Mouse (Mus musculus) kidney, embryonic 16.5 days (tissue): Measurements from ENCODE around the gene Plin2. TPM values are rescaled to one million over a fixed set of nuclear protein-coding genes. Genes with fewer than 3 reads are reported as not detected.

ENCODE experiments used
- ATAC-seq: fragments of 200-750 bp; cut with Nextera tagmentation; 2 replicates; pipeline ENCODE4 v1.8.0; 2017; ENCODE audit warnings: moderate TSS enrichment; ENCODE audit not compliant: low FRiP score, low TSS enrichment
- H3K27ac ChIP-seq: fragments of 300-500 bp; sonication (generic); 2 replicates; pipeline ENCODE4 v1.5.1; 2014; ENCODE audit warnings: low read length
- H3K27me3 ChIP-seq: fragments of 300-500 bp; sonication (generic); 2 replicates; pipeline ENCODE4 v1.6.1; 2014; ENCODE audit warnings: low read length, control low read depth, mixed read lengths; ENCODE audit not compliant: insufficient read depth
- H3K36me3 ChIP-seq: fragments of 300-500 bp; sonication (generic); 2 replicates; pipeline ENCODE4 v1.6.1; 2014; ENCODE audit warnings: low read length, control low read depth, mixed read lengths; ENCODE audit not compliant: insufficient read depth
- H3K4me1 ChIP-seq: fragments of 300-500 bp; sonication (generic); 2 replicates; pipeline ENCODE4 v1.6.1; 2014; ENCODE audit warnings: low read length, control low read depth, mixed read lengths; ENCODE audit not compliant: insufficient read depth
- H3K4me2 ChIP-seq: fragments of 300-500 bp; sonication (generic); replicated peaks from 2 replicates; pipeline ENCODE4 v1.6.1; 2014; ENCODE audit warnings: low read depth, low read length
- H3K4me3 ChIP-seq: fragments of 300-500 bp; sonication (generic); 2 replicates; pipeline ENCODE4 v1.5.1; 2014; ENCODE audit warnings: mild to moderate bottlenecking, low read length
- H3K9ac ChIP-seq: fragments of 300-500 bp; sonication (generic); replicated peaks from 2 replicates; pipeline ENCODE4 v1.6.1; 2014; ENCODE audit warnings: low read length
- H3K9me3 ChIP-seq: fragments of 300-500 bp; sonication (generic); 2 replicates; pipeline ENCODE4 v1.6.1; 2016; ENCODE audit warnings: low read length, control low read depth
- WGBS: fragments of 180-500 bp; shearing (Covaris S2); extraction: QIAGEN DNeasy Blood & Tissue Kit; methylation state at CpG from one replicate; pipeline ENCODE4 v1.1.7; 2014; 5-methylcytosine and 5-hydroxymethylcytosine counted together
- polyA plus RNA-seq: library from polyadenylated mRNA; unstranded; fragments of >200 nt; fragmentation: Nextera tagmentation; extraction: Ambion mirVana; gene quantifications from 2 replicates; pipeline ENCODE4 v1.2.1, GENCODE M21; 2015

Gene Plin2
- polyA plus RNA-seq, result 68.9 and 77.0 TPM in 2 replicates

DNA sequence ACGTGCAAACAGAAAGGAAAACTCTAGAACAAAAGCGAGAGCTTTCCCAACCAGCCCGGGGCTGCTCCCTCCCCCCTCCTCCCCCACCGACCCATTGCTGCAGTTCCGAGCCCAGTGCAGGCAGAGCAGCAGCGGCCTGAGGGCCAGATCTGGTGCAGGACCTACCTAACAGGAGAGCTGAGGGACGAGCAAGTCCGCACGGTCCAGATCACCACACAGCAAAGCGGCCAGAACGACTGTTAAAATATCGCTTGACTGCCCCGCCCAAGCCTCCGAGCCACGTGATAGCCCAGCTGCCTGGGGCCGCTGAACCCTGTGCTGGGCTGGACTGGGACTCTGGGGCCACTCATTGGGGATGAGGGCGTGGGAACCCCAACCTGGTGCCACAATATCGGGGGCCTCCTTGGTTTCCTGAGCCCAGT is at the start of gene Plin2:
TSS of gene Plin2 (minus strand) at position 281 of the 422 bp plus-strand sequence.
- Histone ChIP-seq H3K4me1 (peaks cover 16% of the 10 kb centered on the region), H3K4me2 (peak within 1 kb of the TSS; percentile 72), H3K27me3 (no peaks in the 10 kb centered on the region), H3K27ac (peak within 1 kb of the TSS; percentile 85), H3K4me3 (peak within 1 kb of the TSS; percentile 82), H3K9me3 (no peaks in the 10 kb centered on the region), H3K36me3 (peaks cover 4% of the 10 kb centered on the region; the same call in 1 of the 2 replicates), H3K9ac (peak within 1 kb of the TSS; percentile 86)
- ATAC-seq, result peak; percentile 97
- under 1% methylated on average over 18 of the region's 18 CpGs for WGBS

DNA sequence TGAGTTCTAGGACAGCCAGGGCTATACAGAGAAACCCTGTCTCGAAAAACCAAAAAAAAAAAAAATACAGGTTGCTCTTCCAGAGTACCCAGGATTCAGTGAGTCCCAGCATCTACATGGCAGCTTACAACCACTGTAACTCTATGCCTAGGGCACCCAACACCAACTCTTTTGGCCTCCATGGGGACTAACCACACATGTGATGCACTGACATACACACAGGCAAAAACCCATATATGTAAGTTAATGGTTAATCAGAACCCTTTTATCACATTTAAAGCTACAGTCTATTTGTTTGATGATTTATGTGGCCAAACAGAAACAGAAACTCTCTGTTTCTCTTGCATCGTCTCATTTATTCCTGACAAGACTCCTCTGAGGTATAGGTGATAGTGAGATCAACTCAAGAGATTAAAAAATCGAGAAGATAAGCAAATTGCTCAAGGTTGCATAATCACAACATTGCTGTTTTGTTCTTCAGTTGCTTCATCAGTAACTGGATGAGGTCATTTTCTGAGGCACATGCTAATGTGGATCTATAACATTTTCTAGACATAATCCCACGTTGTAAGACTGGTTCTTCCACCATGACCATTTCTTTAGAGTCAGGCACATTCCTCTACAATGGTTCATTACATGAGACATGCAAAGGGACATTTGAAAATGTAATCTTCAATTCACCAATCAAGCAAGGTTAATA is 49.2 kb upstream of the Plin2 start:
- Histone ChIP-seq H3K9me3 (no peaks in the 10 kb centered on the region), H3K4me3 (no peak overlapping the region), H3K4me2 (no peak overlapping the region), H3K4me1 (no peaks in the 10 kb centered on the region), H3K27me3 (no peaks in the 10 kb centered on the region), H3K27ac (no peak overlapping the region), H3K9ac (no peak overlapping the region), H3K36me3 (no peaks in the 10 kb centered on the region)
- no peak for ATAC-seq
- WGBS, result 66% methylated on average over 4 of the region's 4 CpGs

DNA sequence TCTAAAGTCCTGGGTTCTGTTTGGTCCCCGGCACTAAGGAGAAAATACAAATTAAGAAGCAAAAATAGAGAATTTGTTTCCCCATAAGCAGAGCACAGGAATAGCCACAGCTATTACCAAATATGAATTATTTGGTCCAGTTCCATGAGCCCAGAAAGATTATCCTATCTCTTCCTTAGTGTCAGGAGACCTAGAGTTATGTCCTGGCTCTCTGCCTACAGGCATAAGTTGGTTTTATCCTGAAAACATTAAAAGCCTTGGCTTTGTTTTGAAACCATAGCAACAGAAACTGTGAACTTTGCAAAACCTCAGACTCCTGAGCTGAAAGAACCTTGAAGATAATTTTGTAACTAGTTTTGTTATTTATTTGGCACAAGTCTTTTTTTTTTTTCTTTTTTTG is 47.3 kb upstream of the Plin2 start:
- Histone ChIP-seq H3K9ac (no peak overlapping the region), H3K4me3 (no peak overlapping the region), H3K4me1 (no peaks in the 10 kb centered on the region), H3K27me3 (no peaks in the 10 kb centered on the region), H3K36me3 (no peaks in the 10 kb centered on the region), H3K27ac (no peak overlapping the region), H3K9me3 (no peaks in the 10 kb centered on the region), H3K4me2 (no peak overlapping the region)
- ATAC-seq, result no peak
- 78% methylated on average over 1 of the region's 1 CpGs for WGBS

DNA sequence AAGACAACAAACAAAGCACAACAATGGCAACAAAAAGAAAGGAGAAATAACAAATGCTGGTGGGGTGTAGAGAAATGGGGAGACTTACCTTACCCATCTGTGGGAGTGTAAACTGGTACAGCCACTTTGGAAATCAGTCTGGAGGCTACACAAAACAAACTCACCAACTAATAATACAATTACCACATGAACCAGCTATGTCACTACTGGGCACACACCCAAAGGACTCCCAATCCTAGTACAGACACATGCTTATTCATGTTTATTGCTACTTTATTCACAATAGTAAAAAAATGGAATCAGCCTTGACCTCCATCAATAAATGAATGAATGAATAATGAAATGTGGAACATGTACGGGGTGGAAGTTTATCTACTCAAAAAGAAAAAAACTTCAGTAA is 45.5 kb upstream of the Plin2 start:
- H3K9me3 ChIP-seq, result no peaks in the 10 kb centered on the region
- no peaks in the 10 kb centered on the region for H3K36me3 ChIP-seq
- ATAC-seq, result no peak
- 85% methylated on average over 1 of the region's 1 CpGs for WGBS
- no peak overlapping the region for H3K9ac ChIP-seq
- H3K4me2 ChIP-seq, result no peak overlapping the region
- H3K4me3 ChIP-seq, result no peak overlapping the region
- H3K27me3 ChIP-seq, result no peaks in the 10 kb centered on the region
- no peak overlapping the region for H3K27ac ChIP-seq
- no peaks in the 10 kb centered on the region for H3K4me1 ChIP-seq

DNA sequence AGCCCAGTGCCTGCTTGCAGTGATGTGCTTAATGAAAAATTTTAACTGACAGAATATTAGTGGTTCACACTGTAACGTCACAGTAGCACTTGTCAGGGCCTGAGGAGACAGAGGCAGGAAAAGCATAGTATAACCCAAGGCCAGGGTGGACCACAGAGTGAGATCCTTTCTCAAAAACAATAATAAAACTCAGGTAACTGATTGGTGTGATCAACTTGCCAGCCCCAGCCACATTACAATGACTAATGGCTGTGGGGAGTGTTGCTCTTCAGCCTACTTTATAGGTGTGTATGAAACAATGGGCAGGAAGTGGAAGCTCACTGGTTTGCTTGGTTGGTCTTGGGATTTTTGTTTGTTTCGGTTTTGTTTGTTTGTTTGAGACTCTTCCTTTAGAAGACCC is 43.7 kb upstream of the Plin2 start:
- 72% methylated on average over 2 of the region's 2 CpGs for WGBS
- H3K9me3 ChIP-seq, result no peaks in the 10 kb centered on the region
- no peak for ATAC-seq
- no peak overlapping the region for H3K4me2 ChIP-seq
- H3K27ac ChIP-seq, result no peak overlapping the region
- no peaks in the 10 kb centered on the region for H3K4me1 ChIP-seq
- H3K36me3 ChIP-seq, result no peaks in the 10 kb centered on the region
- no peaks in the 10 kb centered on the region for H3K27me3 ChIP-seq
- no peak overlapping the region for H3K9ac ChIP-seq
- no peak overlapping the region for H3K4me3 ChIP-seq

DNA sequence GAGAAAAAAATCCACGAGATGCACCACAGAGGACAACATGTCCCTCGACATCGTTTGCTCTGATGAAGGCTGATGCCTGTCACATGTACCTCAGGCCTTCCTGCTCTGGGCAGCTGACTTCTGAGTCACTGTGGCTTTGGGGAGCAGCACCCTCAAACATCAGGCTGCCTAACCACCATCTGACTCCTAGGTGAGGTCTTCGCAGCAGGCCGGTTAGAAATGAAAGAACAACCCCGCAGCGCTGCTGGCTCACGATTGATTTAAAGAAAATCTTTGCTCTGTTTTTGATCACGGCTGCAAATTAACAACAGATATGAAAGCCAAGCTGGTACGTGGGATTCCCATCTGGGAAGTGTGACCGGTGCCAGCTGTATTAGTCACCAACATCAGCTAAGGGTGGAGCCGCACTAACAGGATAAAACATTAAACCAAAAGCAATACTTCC is 42.9 kb upstream of the Plin2 start:
- Histone ChIP-seq H3K27ac (no peak overlapping the region), H3K27me3 (no peaks in the 10 kb centered on the region), H3K36me3 (no peaks in the 10 kb centered on the region), H3K4me3 (no peak overlapping the region), H3K4me2 (no peak overlapping the region), H3K4me1 (no peaks in the 10 kb centered on the region), H3K9ac (no peak overlapping the region), H3K9me3 (no peaks in the 10 kb centered on the region)
- WGBS, result 82% methylated on average over 12 of the region's 12 CpGs
- ATAC-seq, result no peak

DNA sequence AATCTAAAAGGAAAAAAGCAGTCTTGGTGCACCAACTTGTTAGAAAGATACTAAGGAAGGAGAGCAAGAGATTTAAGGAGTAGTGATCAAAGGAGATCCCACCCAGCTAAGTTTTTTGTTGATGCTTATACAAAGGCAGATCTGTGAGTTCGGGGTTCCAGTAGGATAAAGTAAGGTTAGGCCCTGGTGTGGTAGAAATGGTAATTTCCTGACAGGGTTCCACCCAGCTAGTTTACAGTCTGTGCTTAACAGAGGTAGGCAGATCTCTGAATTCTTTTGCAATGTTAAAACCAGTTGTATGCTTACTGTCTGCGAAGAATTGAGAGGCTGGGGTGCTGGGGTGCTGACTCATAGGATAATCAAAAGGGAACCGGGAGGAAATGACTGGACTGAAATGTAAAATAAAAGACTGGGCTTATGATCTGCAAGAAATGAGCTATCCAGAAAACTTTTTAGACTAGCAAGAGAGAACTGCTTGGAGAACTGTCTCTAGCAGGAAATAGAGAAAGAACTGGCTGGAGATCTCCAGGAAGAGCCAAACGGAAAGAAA is 40.9 kb upstream of the Plin2 start:
- H3K9ac ChIP-seq, result no peak overlapping the region
- H3K4me1 ChIP-seq, result no peaks in the 10 kb centered on the region
- H3K4me2 ChIP-seq, result no peak overlapping the region
- no peak overlapping the region for H3K27ac ChIP-seq
- H3K4me3 ChIP-seq, result no peak overlapping the region
- 65% methylated on average over 4 of the region's 4 CpGs for WGBS
- no peaks in the 10 kb centered on the region for H3K9me3 ChIP-seq
- H3K36me3 ChIP-seq, result no peaks in the 10 kb centered on the region
- no peak for ATAC-seq
- H3K27me3 ChIP-seq, result no peaks in the 10 kb centered on the region

DNA sequence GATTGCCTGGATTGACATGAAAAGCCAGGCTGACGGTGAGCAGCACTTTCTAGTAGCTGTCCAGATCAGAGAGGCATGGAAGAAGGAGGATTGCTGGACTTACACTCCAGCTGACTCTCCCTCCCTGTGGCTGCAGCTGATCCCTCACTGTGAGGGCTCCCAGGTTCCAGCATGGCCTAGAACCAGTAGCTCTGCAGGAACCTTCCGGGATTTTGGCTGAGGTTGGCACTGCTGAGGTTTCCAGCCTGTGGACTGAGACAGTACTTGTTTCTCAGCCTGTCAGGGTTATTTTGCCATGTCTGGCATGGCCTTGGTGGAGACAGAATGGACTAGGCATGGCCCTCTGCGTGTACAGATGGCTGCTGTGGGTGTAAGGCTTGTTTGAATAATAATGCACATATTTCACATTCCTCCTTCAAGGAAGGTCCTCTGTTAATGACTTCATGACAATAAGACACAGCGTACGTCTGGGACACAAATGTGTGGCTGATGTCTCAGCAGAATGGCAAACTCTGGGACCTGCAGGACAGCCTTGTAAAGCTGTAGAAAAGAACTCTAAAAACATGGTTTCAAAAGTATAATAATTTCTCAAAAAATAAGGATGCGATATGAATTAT is 40.3 kb upstream of the Plin2 start:
- no peaks in the 10 kb centered on the region for H3K9me3 ChIP-seq
- 80% methylated on average over 6 of the region's 6 CpGs for WGBS
- H3K4me1 ChIP-seq, result no peaks in the 10 kb centered on the region
- no peak overlapping the region for H3K27ac ChIP-seq
- H3K27me3 ChIP-seq, result no peaks in the 10 kb centered on the region
- H3K36me3 ChIP-seq, result no peaks in the 10 kb centered on the region
- H3K4me2 ChIP-seq, result no peak overlapping the region
- no peak overlapping the region for H3K4me3 ChIP-seq
- ATAC-seq, result no peak
- H3K9ac ChIP-seq, result no peak overlapping the region

DNA sequence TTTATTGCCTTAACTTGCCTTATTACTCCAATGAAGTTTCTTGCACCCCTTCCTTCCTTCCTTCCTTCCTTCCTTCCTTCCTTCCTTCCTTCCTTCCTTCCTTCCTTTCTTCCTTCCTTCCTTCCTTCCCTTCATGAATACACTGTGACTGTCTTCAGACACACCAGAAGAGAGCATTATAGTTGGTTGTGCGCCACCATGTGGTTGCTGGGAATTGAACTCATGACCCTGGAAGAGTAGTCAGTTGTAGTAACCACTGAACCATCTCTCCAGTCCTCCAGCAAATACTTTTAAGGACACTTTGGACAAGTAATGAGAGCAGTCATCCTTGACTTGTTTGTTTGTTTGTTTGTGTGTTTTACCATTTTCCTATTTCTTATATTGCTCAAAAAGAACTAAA is 38.9 kb upstream of the Plin2 start:
- WGBS, result 45% methylated on average over 1 of the region's 1 CpGs
- ATAC-seq, result no peak

More for the DNA sequence above, 38.9 kb upstream of the Plin2 start:
- Histone ChIP-seq H3K36me3 (no peaks in the 10 kb centered on the region), H3K4me2 (no peak overlapping the region), H3K27ac (no peak overlapping the region), H3K27me3 (no peaks in the 10 kb centered on the region), H3K9me3 (no peaks in the 10 kb centered on the region), H3K4me1 (no peaks in the 10 kb centered on the region), H3K9ac (no peak overlapping the region), H3K4me3 (no peak overlapping the region)
